Mouse (Mus musculus): ENCODE measurements at regions not wholly inside any gene's neighbourhood (a gene's known extent, or its start where the extent isn't known, plus 50 kb on each side); places are given as distances from the start of the nearest gene placed in this dataset.

GRCm38 (mm10) chr3:11875816-11876215 lies 1540.3 kb upstream of the Gm38303 start:
- DNase-seq (ENCODE audit: low spot score in 2 of 2): no peak
- intact Hi-C loops (cut with DNase I): no loop called here

- peak in 1 of 2 experiments; percentile 1 for DNase-seq (ENCODE audit: low spot score in 2 of 2)
- intact Hi-C loops (cut with DNase I): no loop called here
Observed at GRCm38 (mm10) chr3:11869381-11869780, 1533.9 kb upstream of the Gm38303 start.
